Mouse (Mus musculus) megakaryocyte, embryonic 14.5 days (primary cell): ENCODE data around the gene Bace1. TPM values are rescaled to one million over a fixed set of nuclear protein-coding genes. Genes with fewer than 3 reads are reported as not detected.

ENCODE experiments used
- H3K27me3 ChIP-seq: replicated peaks from 2 replicates; pipeline ENCODE3; 2012; ENCODE audit warnings: inconsistent platforms
- H3K36me3 ChIP-seq: replicated peaks from 2 replicates; pipeline ENCODE3; 2012; ENCODE audit warnings: low read length, inconsistent platforms, mixed read lengths
- H3K4me1 ChIP-seq: 2 replicates; pipeline ENCODE4 v1.6.1; 2012; ENCODE audit warnings: inconsistent platforms
- H3K4me3 ChIP-seq: replicated peaks from 2 replicates; pipeline ENCODE3; 2012; ENCODE audit warnings: moderate library complexity, mild to moderate bottlenecking, inconsistent platforms
- H3K9me3 ChIP-seq: 2 replicates; pipeline ENCODE4 v1.6.1; 2012; ENCODE audit warnings: inconsistent platforms
- FLI1 ChIP-seq: IDR thresholded peaks from 2 replicates; pipeline ENCODE4 v1.6.1; 2012; ENCODE audit warnings: low read length, inconsistent platforms, mixed read lengths
- GATA1 ChIP-seq: IDR thresholded peaks from 3 replicates; pipeline ENCODE4 v1.6.1; 2012; ENCODE audit warnings: mixed read lengths, low read length, inconsistent platforms, borderline replicate concordance
- polyA plus RNA-seq: library from polyadenylated mRNA; stranded (reverse); fragments of >175 nt; gene quantifications from 2 replicates; pipeline ENCODE4 v1.2.3, GENCODE M21; 2012; ENCODE audit warnings: low replicate concordance; ENCODE audit not compliant: insufficient read depth

Bace1 gene
- polyA plus RNA-seq, 1 experiment: 0.37 TPM

- Histone ChIP-seq H3K4me1 (peaks cover 42% of the 10 kb centered on the region), H3K36me3 (no peaks in the 10 kb centered on the region), H3K27me3 (peaks cover 91% of the 10 kb centered on the region), H3K9me3 (no peaks in the 10 kb centered on the region), H3K4me3 (peak overlapping the region; percentile 44)
- TF ChIP-seq GATA1 (no peak), FLI1 (no peak)
Observed at GRCm38 (mm10) chr9:45846891-45847460, 8.6 kb downstream of the Bace1 start.

GRCm38 (mm10) chr9:45849528-45850408 lies 11.4 kb downstream of the Bace1 start:
- H3K36me3 ChIP-seq: peaks cover 7% of the 10 kb centered on the region
- TF ChIP-seq GATA1 (no peak), FLI1 (no peak)
- H3K9me3 ChIP-seq: no peaks in the 10 kb centered on the region
- H3K4me1 ChIP-seq: peaks cover 44% of the 10 kb centered on the region
- no peak overlapping the region for H3K4me3 ChIP-seq
- peaks cover 89% of the 10 kb centered on the region for H3K27me3 ChIP-seq

- Histone ChIP-seq H3K4me1 (peaks cover 38% of the 10 kb centered on the region), H3K9me3 (no peaks in the 10 kb centered on the region), H3K27me3 (peaks cover 88% of the 10 kb centered on the region), H3K4me3 (no peak overlapping the region), H3K36me3 (peaks cover 7% of the 10 kb centered on the region)
- no peak for TF ChIP-seq FLI1
- no peak for TF ChIP-seq GATA1
Observed at GRCm38 (mm10) chr9:45850528-45851155, 12.3 kb downstream of the Bace1 start.

GRCm38 (mm10) chr9:45851330-45851729 lies 12.9 kb downstream of the Bace1 start:
- peaks cover 11% of the 10 kb centered on the region for H3K36me3 ChIP-seq
- TF ChIP-seq GATA1 (no peak), FLI1 (no peak)
- peaks cover 88% of the 10 kb centered on the region for H3K27me3 ChIP-seq
- H3K4me1 ChIP-seq: peaks cover 31% of the 10 kb centered on the region
- H3K4me3 ChIP-seq: no peak overlapping the region
- H3K9me3 ChIP-seq: no peaks in the 10 kb centered on the region

GRCm38 (mm10) chr9:45851776-45852175 lies 13.4 kb downstream of the Bace1 start:
- Histone ChIP-seq H3K36me3 (peaks cover 12% of the 10 kb centered on the region), H3K4me1 (peaks cover 27% of the 10 kb centered on the region), H3K4me3 (no peak overlapping the region), H3K9me3 (no peaks in the 10 kb centered on the region), H3K27me3 (peaks cover 84% of the 10 kb centered on the region)
- TF ChIP-seq FLI1: no peak
- no peak for TF ChIP-seq GATA1

- Histone ChIP-seq H3K4me1 (peaks cover 10% of the 10 kb centered on the region; the same call in 1 of the 2 replicates), H3K4me3 (no peak overlapping the region), H3K27me3 (peaks cover 70% of the 10 kb centered on the region), H3K36me3 (peaks cover 30% of the 10 kb centered on the region), H3K9me3 (no peaks in the 10 kb centered on the region)
- TF ChIP-seq FLI1 (no peak), GATA1 (no peak)
Observed at GRCm38 (mm10) chr9:45853695-45854094, 15.3 kb downstream of the Bace1 start.

- Histone ChIP-seq H3K4me3 (no peak overlapping the region), H3K9me3 (no peaks in the 10 kb centered on the region), H3K36me3 (peaks cover 35% of the 10 kb centered on the region), H3K27me3 (peaks cover 66% of the 10 kb centered on the region), H3K4me1 (peaks cover 10% of the 10 kb centered on the region; the same call in 1 of the 2 replicates)
- no peak for TF ChIP-seq GATA1
- TF ChIP-seq FLI1: no peak
Observed at GRCm38 (mm10) chr9:45854136-45854535, 15.8 kb downstream of the Bace1 start.

GRCm38 (mm10) chr9:45859364-45859763 lies 21.0 kb downstream of the Bace1 start:
- Histone ChIP-seq H3K9me3 (no peaks in the 10 kb centered on the region), H3K4me1 (no peaks in the 10 kb centered on the region), H3K36me3 (peaks cover 81% of the 10 kb centered on the region), H3K4me3 (no peak overlapping the region), H3K27me3 (peaks cover 18% of the 10 kb centered on the region)
- TF ChIP-seq GATA1 (no peak), FLI1 (no peak)

- Histone ChIP-seq H3K36me3 (peaks cover 95% of the 10 kb centered on the region), H3K9me3 (no peaks in the 10 kb centered on the region), H3K4me3 (no peak overlapping the region), H3K27me3 (peaks cover 2% of the 10 kb centered on the region), H3K4me1 (no peaks in the 10 kb centered on the region)
- no peak for TF ChIP-seq FLI1
- no peak for TF ChIP-seq GATA1
Observed at GRCm38 (mm10) chr9:45861813-45862212, 23.4 kb downstream of the Bace1 start.

GRCm38 (mm10) chr9:45869181-45869580 lies 30.8 kb downstream of the Bace1 start:
- TF ChIP-seq GATA1 (no peak), FLI1 (no peak)
- peaks cover 98% of the 10 kb centered on the region for H3K36me3 ChIP-seq
- H3K4me1 ChIP-seq: no peaks in the 10 kb centered on the region

More at GRCm38 (mm10) chr9:45869181-45869580, 30.8 kb downstream of the Bace1 start:
- no peaks in the 10 kb centered on the region for H3K27me3 ChIP-seq
- H3K4me3 ChIP-seq: no peak overlapping the region
- H3K9me3 ChIP-seq: no peaks in the 10 kb centered on the region
